Mouse (Mus musculus): ENCODE measurements at regions not wholly inside any gene's neighbourhood (a gene's known extent, or its start where the extent isn't known, plus 50 kb on each side); places are given as distances from the start of the nearest gene placed in this dataset.

GRCm38 (mm10) chr4:124542696-124543095 lies 67.9 kb downstream of the 3100002H09Rik start:
- in situ Hi-C loops (cut with MboI, MseI), result loop anchor here (10.0 kb wide), 1 partner anchor 278 kb away; no protein-coding TSS in a partner anchor

GRCm38 (mm10) chr4:124538471-124538870 lies 72.1 kb downstream of the 3100002H09Rik start:
- in situ Hi-C loops (cut with MboI, MseI), result no loop called here

DNA sequence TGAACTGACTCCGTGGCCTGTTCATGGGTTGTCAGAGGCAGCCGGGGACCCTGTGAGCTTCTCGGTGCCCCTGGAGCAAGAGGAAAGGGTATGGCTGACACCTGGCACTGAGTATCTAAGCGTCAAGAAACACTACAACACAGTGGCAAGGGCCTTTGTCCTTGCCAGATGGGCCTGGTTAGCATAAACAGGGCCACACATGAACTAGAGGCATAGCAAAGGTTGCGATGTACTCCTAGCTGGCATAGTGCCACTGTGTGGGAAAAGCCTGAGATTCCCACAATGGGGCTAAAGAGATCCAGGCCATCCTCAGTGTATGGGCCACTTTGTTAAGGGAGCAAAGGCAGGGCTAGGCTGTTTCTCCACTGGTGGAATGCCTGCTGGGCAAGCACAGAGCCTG lies 72.9 kb downstream of the 3100002H09Rik start:
- in situ Hi-C loops (cut with MboI, MseI), result no loop called here

DNA sequence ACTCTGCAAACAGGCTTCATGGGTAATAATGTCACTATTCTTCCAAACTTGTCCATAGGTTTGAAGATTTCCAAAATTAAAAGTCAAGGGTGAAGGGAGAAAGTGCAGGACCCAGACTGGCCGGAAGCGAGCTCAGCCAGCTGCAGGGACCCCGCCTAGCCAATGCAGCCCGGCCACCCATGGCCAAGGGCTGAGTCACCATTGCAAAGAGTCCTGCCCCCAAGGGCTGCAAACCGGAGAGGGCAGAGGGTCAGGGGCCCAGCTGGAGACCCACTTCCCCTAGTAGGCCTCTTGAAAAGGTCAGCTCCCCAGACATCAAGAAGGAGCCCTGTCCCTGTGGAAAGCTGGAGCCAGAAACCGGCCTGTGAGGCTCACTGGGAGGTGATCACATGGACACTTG lies 77.0 kb downstream of the 3100002H09Rik start:
- in situ Hi-C loops (cut with MboI, MseI), result no loop called here

DNA sequence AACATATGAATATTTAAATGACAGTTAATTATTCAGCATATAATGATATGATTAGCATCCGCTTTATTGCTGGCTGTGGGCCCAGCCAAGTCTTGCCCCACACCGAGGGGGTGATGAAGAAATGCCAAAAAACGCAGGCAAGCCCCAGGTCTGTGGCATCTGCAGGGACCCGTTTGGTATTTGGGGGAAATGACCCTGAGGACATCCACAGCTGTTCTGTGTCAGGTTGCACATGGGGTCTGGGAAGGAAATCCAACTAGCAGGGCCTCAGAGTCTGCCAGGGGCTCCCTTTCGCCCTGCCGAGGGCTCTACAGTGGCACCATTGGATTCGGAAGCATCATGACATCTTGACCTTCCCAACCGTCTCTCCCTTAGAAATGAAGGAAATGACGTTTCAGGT lies 80.0 kb downstream of the 3100002H09Rik start:
- in situ Hi-C loops (cut with MboI, MseI), result no loop called here

- in situ Hi-C loops (cut with MboI, MseI), result no loop called here
These were observed 83.8 kb downstream of the 3100002H09Rik start for GRCm38 (mm10) chr4:124526822-124527221.

DNA sequence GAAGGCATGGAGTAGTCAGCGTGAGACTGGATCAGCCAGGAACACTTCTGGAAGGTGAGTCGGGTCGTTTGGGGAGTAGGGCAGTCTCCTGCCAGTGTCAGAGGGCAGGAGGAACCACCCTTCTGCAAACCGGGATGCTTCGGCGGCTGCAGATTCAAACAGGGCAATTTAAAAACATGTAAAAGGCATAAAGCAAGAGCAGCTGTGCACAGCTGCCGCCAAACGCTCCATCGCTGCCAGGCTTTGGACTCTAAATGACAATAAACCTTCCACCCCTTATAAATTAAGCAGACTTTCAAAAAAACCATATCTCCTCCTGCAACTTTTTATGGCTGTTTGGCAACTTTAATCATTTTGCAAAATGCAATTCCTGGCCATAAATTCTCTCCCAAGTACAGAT lies 84.2 kb downstream of the 3100002H09Rik start:
- in situ Hi-C loops (cut with MboI, MseI), result no loop called here

DNA sequence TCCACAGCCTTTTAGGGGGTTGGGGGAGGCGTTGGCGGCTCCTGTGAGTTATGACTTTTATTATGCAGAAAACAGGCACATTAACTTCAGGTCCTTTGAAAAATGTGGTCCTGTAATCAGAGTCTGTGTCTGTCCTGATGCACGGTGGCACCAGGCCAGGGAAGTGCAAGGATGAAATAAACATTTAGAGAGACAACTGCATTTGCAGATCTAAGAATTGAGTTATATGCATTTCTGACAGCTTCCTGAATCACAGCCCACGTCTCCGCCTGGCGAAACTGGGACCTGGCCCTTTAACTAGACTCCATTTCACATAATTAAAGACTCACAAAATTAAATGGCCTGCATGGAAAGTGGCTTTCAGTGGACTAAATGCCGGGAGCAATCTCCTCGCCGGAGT lies 90.3 kb downstream of the 3100002H09Rik start:
- in situ Hi-C loops (cut with MboI, MseI), result no loop called here

DNA sequence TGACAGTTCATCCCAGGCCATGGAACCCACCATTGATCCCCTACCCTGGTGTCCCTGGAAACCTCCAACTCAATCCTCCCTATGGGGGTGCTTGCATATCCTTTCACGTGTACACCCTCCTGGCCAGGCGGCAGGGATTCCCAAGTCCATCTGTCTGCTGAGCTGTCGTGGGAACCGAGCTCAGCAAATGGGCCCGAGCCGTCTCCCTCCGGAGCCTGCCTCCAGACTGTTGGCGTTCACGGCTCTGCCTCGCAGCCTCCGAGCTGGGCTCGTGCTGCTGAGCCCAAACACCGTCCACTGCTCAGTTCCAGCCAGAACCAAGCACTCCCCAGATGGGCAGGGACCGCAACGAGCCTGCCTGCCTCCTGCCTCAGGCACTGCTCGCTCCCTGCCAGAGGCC lies 98.8 kb downstream of the 3100002H09Rik start:
- in situ Hi-C loops (cut with MboI, MseI), result no loop called here

- in situ Hi-C loops (cut with MboI, MseI), result no loop called here
These were observed 99.8 kb downstream of the 3100002H09Rik start for GRCm38 (mm10) chr4:124510816-124511215.

DNA sequence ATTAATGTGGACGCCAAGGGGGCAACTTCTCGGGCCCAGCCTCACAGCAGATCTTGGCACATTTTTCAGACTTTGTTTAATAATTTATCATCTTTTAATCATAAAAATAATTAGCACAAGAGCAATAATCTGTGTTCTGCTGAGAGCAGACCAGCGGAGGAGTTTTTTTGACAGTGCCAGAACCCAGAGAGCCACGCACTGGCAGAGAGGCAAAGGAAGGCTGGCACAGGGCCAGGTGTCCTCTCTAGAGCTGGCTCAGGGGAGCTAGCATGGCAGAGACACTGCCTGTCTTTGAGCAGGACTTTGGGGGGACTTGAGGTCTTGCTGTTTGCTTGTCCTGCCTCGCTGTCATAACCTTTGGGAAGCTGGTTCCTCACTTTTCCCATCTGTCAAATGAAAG lies 100.9 kb downstream of the 3100002H09Rik start:
- in situ Hi-C loops (cut with MboI, MseI), result no loop called here

DNA sequence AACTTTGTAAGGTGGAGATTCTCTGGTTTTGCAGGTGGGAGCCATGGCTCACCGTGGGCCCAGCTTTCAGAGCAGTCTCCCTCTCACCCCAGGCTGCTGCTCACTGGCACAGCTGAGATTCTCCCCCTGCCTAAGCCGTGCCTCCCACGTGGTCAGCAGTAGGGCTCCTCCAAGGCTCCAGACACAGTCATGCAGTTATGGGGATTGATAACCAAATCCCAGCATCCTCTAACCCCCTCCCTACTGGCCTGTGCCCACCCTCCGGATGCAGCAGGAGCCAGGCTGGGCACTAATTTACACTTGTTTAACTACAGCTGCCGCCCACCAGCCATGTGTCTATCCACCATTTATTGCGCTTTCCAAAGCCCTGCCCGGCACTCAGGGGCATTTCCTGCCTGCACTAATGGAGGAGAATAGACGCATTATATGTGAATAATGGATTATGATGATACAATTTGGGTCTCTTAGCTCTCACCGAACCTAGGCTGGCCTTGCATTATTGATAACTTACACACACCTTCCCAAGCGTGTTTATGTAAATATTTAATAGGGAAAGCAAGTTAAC lies 104.4 kb downstream of the 3100002H09Rik start:
- in situ Hi-C loops (cut with MboI, MseI), result no loop called here

DNA sequence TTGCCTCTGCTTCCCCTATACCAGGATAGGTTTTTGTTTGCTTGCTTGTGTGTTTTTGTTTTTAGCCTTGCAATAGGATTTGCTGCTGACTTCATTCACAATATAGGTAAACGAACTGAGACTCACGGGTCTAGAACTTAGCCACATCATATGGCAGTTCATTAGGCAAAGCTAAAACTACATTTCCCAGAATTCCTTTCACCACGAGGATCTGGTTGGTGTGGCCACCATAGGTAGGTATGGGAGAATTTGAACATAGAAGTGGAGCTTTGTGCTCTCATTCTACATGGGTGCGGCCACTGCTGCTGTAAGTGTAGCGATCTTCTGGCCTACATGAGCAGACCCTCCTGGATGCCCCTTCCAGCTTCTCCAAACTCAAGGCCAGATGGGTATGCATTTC lies 108.8 kb downstream of the 3100002H09Rik start:
- in situ Hi-C loops (cut with MboI, MseI), result no loop called here

GRCm38 (mm10) chr4:124498043-124498442 lies 112.6 kb downstream of the 3100002H09Rik start:
- in situ Hi-C loops (cut with MboI, MseI), result no loop called here

- in situ Hi-C loops (cut with MboI, MseI), result no loop called here
These were observed 124.5 kb downstream of the 3100002H09Rik start for GRCm38 (mm10) chr4:124485941-124486581.

- in situ Hi-C loops (cut with MboI, MseI), result no loop called here
These were observed 125.7 kb downstream of the 3100002H09Rik start for GRCm38 (mm10) chr4:124484613-124485586.

DNA sequence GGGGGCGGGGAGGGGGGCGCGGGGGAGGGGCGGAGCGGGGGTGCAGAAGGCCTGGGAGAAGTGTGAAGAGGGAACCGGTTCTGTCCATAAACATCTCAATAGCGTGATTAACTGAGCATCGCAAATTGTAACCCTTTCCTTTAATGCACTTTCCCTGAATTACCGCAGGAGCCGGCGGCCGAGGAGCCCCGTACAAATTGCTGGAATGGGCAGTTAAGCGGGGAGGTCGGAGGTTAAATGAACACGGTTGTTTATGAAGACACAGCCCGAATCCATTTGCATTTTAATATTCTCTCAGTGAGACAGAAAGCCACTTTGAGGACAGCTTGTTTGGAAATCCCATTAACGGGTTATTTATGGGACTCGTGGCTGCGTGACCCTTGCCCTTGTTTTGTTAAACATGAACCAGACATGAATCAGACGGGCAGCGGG lies 132.7 kb downstream of the 3100002H09Rik start:
- in situ Hi-C loops (cut with MboI, MseI), result no loop called here

- in situ Hi-C loops (cut with MboI, MseI), result no loop called here
These were observed 133.2 kb downstream of the 3100002H09Rik start for GRCm38 (mm10) chr4:124477359-124477868.

DNA sequence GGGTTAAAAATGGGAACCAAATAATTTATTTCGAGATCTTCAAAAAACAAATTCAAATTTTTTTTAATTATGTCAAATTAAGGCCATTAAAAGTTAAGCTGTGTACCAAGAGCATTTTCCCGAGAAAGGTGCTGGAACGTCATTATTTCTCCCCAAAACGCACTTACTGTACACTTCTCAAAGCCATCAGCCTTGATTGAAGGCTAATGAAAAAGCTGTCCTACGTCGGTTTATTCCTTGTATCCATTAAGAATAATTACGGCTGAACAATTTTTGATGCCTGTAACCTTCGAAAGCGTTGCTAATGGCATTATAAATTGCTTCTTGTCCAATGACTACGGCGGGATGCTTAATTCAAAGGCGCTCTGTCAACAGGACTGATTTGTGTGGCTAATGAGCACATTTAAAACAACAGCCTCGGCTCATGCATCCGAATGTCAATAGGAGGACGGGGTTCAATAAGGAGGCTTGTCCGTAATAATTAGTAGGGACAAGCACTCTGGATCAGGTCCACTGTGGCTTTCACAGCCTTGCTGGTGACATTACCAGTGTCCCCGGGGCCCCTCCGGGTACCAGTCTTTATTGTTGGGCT lies 145.3 kb downstream of the 3100002H09Rik start:
- in situ Hi-C loops (cut with MboI, MseI), result no loop called here

- in situ Hi-C loops (cut with MboI, MseI), result loop anchor here (10.0 kb wide), 1 partner anchor 139 kb away; no protein-coding TSS in a partner anchor
These were observed 154.9 kb downstream of the 3100002H09Rik start for GRCm38 (mm10) chr4:124455511-124456338.

- in situ Hi-C loops (cut with MboI, MseI), result loop anchor here (10.0 kb wide), 1 partner anchor 144 kb away; no protein-coding TSS in a partner anchor
These were observed 159.5 kb downstream of the 3100002H09Rik start for GRCm38 (mm10) chr4:124451131-124451530.
